Mouse (Mus musculus) ES-CJ7 (cell line): ENCODE data around the gene Mrps7.

Source experiments
- DNase-seq: peaks from one replicate; pipeline ENCODE4 v3.0.0; 2011; ENCODE audit warnings: low read depth, low spot score

Gene Mrps7

DNA sequence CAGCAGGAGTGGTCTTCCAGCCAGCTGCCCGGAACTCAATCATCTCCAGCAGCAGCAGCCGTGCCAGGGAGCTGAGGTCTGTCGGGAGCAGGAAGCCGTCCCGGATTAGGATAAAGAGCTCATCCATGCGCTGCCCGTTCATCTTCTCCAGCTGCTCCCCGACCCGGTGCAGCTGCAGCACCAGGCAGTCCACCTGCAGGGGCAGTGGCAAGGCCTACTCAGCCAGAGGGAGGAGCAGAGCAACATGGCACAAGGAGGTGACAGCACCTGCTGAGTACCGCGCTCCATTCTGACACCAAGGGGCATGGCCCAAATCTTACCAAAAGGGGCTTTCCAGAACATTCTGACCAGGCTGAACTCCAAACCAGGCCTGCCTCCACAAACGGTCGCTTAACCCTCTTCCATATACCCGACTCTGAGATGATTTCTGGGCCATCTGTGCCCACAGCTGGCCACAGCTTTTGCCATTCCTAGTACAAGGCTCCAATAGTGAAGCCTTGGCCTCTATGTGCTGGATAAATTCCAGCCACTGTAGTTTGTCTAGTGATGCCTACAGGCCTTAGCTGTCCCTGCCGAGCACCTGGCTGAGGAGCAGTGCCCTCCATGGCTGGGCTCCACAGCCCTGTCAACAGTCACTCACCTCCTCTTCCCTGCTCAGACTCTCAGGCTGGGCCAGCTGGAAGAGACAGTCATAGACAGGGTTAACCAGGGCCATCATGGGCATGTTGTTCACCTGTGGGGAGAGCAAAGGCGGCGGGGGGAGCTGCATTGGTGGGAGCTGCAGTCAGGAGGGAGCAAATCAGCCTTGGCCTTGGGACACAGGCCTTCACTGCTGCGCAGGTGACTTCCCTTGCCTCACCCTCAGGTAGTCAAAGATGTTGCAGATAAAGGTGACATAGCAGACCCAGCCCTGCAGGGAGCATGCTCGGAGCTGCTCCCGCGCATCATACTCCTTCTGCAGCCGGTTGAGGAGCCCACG is 5.0 kb downstream of the Mrps7 start:
- no peak for DNase-seq

DNA sequence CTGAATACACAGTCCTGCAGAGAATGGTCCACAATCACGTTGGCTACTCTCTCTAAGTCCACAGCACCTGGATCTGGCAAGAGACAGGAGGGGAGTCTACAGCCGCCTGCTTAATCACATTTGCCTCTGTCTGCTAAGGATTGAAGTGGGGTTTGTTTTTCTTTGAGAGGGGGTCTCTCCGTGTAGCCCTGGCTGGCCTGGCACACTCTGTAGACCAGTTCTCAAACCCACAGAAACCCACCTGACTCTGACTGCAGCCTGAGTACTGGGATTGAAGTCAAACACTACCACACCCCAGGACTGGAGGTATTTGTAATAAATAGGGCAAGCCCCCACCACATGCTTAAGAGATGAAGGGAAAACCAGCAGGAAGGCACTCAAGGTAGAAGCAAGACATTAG is 5.9 kb downstream of the Mrps7 start:
- DNase-seq: no peak

DNA sequence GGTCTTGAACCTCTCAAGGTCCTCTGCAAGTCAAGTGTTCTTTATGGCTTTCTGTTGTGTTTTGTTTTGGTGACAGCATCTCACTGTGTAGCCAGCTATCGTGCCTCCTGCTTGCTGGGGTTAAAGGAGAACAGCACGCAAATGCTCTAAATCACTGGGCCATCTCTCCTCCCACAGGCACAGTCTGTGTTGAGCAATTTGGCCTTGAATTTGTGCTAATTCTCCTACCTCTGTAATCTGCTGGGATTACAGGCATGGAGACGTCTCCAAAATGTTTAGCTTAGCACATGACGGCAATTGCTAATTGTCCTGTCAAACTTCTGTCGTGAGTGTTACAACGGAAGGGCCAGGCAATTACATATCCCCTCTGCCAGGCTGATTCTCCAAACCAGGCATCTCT is 7.4 kb downstream of the Mrps7 start:
- DNase-seq: no peak

DNA sequence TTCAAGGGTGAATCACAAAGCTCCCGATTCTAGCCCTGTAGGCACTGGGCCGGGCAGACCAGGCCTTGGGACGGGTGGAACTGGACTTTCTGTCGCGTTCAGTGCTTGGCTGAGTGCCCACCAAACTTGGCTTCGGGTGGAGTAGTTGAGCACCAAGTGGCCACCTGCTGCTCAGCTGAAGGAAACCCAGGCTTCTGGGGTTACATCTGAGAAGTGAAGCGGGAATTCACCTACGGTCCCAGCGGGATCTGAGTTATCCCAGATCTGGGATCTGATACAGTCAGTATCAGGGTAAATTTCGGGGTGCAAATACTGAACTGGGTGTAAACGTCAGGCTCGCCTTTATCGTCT is 8.3 kb downstream of the Mrps7 start:
- no peak for DNase-seq

DNA sequence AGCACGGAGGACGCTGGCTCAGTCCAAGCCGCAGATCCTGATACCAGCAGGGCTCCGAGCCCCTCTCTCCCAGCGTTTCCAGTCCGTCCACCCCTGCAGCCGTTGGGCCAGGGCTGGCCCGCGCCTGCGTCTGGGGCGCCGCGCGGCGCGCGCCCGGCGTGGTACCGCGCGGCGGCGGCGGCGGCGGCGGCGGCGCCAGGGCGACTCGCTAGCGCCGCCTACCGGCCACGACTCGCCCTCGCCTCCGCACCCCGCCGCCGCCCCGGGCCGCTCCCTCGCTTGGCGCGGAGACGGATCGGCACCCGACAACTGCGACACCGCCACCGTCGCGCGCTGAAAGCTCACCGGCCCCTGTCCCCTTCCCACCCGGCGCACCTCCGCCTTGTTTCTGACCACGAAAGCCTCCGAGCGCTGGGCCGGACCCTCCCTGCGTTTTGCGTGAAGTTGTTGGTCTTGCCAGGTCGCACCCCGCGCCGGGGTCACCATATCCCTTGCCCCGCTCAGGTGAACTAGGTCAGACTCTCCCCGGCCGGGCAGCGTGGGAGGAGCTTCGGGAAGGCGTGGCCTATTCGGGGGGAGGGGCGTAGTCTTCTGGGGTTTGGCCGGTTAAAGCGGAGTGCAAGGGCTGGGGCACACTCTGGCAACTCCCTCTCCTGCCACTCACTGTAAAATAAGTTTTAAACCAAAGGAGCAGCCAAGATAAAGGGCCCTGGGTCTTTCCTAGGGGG is 8.8 kb downstream of the Mrps7 start, which contains the start of gene Mif4gd:
Gene Mif4gd (minus strand): TSS at position 560 of the 728 bp plus-strand sequence.
- peak; percentile 95 for DNase-seq

DNA sequence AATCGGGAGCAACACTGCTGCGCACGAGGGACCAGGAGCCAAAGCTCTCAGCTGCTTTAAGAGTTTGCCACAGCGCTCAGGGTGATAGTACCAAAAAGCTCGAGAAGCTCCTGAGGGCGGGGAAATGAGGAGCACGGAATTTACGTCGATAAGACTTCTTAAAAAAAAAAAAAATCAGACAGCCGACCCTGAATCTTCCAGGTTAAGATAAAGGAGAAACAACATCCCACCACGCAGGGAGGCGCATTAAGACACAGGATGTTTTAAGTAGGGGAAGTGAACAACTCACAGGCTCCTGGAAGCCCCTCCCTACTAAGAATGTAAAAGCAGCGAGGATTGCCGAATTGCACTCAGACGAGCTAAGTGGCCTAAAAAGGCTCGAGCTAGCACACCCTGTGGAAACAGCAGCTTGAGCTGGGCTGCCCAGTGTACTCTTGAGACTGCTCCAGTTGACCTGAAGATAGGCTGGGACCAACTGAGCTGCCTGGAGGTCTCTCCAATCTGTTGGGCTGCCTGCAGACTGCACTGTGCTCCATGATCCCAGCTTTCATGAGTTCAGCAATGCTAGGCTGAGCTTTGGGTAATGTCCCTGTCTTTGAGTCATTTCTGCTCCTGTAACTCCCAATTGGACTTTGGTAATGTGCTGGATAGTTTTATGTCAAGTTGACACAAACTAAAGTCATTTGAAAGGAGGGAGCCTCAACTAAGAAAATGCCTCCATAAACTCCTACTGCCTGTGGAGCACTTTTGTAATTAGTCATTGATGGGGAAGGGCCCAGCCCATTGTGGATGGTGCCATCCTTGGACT is 9.6 kb downstream of the Mrps7 start:
- peak; percentile 74 for DNase-seq

DNA sequence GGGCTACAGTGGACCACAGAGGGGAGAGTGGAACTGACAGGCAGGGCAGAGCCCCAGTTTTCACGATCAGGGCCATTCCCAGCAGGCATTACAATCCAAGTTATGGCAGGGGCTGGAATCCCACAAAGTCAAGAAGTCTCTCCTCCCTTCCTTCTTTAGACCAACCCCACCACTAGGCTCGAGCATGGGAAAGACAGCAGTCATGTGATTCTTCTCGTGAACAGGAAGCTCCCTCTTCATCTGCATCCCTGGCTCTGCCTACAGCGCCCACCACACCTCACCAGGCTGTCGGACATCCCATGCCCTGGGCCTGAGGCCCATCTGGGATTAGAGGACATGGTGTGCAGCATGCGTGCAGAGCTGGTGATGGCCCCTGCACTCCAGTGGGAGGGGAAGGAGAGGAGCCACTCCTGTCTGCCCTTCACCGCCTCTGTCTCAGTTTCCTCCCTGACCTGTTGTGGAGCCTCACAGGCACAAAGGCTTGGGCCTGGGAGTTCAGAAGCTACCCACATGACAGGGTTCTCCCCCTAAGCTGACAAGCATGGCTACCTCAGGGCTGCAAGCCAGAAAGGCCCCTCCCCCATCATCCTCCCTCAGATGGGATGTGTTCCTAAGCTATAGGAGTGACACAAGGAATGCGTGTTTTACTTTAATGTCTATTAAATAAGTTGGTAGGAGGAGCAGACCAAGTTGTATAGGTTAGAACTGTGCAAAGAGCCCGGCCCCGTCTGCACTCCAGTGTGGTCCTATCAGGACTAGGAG is 10.8 kb downstream of the Mrps7 start:
- peak; percentile 50 for DNase-seq

DNA sequence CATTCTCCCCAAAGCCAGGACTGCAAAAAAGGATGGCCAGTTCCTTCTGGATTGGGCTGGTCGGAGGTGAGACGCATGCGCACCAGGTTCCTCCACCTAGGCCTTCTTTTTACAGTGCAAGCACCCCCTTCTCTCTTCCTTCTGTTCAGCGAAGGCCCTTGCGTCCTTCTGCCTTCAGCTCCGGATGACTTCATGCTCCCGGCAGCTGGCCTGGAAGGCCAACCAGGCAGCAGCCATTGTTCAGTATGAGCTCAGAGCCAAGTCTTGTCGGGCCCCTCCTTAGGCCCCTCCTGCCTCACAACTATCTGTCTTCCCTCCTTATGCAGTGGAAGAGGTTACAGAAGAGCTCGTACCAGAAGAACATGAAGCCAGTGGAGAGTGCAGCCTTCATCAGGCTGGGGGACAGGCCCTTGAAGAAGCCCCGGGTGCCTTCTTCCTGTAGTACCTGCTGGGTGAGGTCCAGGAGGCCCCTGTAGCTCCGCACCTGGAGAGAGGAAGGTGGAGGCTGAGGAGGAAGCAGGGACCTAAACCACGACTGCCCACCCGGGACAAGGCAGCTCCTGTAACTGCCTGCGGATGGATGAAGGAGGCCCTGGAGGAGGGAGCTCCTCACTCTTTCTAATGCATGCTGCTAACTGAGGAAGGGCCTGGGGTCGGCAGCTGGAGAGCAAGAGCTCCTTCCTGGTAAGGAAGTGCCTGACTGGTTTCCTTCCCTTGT is 11.5 kb downstream of the Mrps7 start:
- peak; percentile 89 for DNase-seq

DNA sequence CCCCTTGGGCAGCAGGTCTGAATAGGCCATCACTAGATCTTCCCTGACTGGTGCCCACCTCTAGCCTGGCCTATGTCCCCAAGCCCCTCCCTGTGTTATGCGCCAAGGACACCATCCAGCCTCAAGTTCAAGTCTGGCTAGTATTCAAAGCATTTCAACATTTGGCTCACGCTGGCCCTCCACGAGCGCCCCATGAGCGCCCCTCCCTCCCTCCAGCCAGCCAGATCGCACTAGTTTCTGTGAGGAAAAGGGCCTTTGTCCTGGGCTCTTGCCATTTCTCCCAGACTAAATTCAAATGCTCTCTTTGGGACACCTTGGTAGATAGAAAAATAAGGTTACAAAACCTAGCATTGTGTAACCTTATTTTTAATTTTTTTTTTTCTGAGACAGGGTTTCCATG is 12.2 kb downstream of the Mrps7 start:
- no peak for DNase-seq

DNA sequence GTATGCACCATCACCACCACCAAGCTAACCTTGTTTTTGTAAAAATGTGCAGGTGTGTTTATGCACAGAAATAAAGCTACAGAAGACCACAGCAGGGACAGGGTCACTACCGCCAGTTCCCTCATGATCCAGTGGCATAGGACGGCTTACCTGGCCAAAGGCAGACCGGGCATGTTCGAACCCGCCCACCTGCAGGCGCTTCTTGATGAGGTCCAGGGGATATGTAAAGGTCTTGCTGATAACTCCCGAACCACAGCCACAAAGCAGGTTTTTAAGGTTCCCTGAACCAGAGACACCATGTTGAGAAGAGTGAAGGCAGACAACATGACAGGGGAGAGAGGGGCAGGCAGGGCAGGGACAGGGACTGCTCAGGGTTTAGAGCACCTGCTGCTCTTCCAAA is 12.6 kb downstream of the Mrps7 start:
- no peak for DNase-seq

DNA sequence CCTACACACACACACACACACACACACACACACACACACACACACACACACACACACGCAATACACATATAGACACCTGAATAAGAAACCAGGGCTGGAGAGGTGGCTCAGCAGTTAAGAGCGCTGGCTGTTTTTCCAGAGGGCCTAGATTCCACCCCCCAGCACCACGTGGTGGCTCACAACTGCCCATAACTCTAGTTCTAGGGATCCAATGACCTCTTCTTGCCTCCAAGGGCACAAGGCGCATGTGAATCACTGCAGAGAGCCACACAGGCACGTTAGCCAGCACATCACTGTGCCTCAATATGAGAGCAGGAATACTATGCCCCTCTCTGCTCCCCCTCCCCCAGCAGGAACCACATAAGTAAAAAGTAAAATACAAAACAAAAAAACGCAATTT is 13.2 kb downstream of the Mrps7 start:
- no peak for DNase-seq

DNA sequence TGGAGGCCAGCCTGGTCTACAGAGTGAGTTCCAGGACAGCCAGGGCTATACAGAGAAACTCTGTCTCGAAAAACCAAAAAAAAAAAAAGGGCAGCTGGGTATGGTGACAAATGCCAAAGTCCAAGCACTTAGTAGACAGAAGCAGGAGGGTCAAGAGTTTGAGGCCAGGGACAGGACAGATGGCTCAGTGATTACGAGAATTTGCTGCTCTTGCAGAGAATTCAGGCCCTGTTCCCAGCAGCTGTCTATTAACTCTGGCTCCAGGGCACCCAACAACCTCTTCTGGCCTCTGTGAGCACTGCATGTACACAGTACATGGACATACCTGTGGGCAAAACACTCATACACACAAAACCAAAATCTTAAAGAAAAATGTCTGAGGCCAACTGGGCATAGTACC is 14.3 kb downstream of the Mrps7 start:
- DNase-seq: no peak

DNA sequence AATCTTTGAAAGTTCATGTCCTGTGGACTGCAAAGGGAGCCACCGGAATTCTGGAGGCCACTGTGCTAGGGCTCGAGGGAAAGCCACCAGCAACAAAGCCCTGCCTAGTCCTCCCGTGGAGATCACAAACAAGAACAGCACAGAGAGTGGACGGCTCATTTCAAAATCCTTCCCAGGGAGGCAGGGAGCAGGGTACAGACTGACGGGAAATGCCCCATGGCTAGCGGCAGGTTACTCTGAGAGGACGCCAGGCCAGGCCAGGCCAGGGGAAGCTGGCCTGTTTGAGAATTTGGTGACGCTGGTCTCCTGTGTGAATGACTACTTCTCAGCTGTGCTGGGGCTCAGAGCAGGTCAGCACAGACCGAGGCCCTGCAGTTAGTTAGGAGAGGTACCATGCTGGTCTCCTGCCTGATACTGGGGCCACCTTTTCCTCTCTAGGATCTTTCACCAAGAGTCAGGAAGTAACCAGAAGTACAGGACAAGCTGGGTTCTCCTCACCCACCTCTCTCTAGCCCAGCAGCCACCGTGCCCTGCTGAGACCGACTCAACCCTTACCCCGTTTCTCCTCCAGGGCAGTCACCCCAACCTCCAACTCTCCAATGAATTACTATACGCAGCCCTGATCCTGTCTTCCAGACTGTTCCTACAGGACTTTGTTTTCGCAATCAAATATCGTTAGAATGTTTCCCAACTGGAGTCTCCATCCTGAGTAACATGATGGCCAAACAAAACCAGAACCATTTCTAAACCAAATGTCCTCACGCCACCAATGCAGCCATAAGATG is 15.2 kb downstream of the Mrps7 start:
- DNase-seq: no peak

DNA sequence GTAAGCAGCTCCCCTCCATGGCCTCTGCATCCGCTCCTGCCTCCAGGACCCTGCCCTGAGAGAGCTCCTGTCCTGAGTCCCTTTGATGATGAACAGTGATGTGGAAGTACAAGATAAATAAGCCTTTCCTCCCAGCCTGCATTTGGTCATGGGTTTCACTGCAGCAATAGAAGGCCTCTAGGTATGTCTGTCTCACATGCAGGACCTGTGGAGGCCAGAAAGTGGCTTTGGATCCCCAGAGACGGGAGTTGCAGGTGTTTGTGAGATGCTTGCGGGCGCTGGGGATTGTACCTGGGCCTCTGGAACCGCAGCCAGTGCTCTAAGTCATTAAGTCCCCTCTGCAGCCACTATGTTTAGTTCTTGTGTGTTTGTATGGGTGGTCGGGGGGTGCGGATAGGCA is 16.2 kb downstream of the Mrps7 start:
- DNase-seq: no peak

DNA sequence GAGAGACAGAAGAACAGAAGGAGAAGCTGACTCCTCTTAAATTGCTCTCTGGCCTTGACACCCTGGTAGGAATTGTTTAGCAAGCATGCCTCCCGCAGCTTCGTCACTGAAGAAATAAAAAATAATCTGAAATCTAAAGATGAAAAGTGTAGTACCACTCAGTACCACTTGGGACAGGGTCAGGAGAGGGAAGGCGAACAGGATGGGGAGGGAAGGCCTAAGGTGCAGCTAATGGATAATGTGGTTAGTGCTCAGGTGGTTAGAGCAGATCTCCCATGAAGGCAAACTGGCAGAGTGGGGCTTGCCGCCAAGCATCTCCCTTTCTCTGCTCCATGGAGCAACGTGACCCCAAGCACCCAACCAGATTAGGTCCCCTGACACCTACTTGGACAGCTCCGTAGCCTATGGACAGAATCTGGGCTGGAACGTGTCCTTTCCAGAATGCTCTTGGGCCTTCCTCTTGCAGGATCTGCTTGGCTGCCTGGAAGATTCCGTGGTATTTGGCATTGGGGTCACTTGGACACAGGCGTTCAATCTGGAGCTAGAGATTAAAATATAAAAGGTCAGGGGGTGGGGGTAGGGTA is 19.9 kb downstream of the Mrps7 start:
- peak; percentile 61 for DNase-seq

DNA sequence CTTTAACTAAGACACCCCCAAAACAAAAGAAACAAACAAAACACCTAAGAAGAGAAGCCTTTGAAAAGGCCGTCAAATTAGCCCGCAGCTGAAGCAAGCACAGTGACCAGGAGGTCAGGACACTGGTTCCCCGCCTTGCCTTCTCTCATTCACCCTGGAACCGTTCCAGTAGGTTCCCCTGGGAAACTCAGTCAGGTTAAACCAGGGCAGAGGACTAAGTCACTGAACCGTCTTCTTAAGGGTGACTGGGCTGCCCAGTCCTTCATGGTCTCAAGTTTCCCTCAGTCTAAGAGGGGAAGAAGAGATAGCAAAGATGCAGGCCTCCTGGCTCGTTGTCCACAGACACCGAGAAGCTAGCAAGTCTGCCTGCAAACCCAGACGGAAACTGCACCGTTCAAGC is 22.2 kb downstream of the Mrps7 start:
- DNase-seq: no peak

DNA sequence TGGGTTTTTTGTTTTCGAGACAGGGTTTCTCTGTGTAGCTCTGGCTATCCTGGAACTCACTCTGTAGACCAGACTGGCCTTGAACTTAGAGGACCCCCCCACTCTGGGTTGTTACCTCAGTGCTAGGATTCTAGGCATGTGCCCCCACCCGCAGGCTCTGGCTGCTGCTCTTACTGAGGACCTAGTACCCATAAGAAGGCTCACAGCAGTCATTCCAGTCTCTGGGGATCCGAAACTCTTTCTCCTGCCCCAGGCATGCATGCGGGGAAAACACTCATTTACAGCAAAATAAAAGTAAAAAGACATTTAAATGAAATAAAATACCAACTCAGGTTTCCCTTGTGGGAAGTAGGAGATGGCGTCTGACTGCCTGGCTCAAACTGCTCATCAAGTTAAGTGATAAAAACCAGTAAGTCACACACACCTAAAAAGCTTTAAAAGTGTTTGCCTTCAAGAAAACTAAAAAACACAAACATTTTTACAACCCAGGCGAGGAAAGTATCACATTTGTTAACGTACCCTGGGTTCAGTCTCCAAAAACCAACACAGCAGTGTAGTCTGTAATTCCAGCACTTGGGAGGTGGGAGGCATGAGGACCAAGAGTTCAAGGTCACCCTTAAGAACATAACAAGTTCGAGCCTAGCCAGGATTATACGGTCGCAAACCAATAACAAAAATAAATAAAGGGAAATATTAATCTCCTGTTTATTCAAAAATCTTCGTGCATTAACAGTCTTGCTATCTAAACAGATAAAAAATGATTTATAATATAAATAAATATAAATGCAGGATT is 23.3 kb downstream of the Mrps7 start:
- no peak for DNase-seq

DNA sequence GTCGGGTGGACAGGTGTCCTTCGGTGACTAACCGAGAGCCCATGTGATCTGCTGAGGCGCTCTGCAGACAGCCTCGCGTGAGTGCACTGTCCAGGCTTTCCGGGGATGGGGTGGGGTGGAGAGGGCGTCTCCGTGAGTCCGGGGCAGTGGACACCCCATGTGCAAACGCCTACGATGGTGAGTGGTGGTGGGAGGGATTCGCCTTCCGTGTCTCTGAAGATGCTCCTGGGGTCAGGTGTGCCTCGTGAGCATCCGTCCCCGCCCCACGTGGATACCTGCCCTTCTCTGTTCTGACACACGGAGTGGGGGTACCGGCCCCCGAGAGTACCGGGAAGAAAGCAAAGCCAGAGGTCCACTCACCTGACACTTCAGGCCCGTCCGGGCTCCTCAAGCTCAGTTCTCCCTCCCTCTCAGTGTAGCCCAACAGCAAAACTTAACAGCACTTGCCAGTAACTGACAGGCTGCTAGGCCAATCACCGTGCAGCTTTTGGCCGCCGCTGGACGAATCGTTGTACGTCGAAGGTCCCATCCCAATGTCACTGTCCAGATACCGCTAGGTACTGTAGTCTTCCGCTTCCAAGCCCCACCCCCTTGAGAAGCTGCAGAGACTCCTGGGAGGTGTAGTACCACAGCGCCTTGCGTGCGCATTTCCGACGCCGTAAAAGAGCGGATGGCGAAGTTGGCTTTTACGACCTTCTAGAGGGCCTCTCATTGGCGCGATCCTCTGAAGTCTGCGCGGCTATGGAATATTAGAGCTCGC is 24.2 kb downstream of the Mrps7 start, which contains the start of gene Slc25a19:
Gene Slc25a19 (minus strand): TSS at position 591 of the 760 bp plus-strand sequence.
- DNase-seq: peak; percentile 100
